Mouse (Mus musculus): ENCODE measurements around the gene Slc37a1.

GRCm38 (mm10) chr17:31348129-31348528, 61.5 kb downstream of the Slc37a1 start:
- TF ChIP-seq CTCF (IDR thresholded peaks at IDR 0.05; ENCODE audit: low read depth) (no peak), EP300 (IDR thresholded peaks at IDR 0.05; ENCODE audit: low read depth) (no peak)

Measured in liver, postnatal 0 days (tissue).